Mouse (Mus musculus): ENCODE data around the gene Gpr87. TPM values are rescaled to one million over a fixed set of nuclear protein-coding genes. Genes with fewer than 3 reads are reported as not detected.

The Gpr87 gene
- 13.8 and 20.4 TPM in 2 replicates for polyA plus RNA-seq (2012; rRNA removed)

DNA sequence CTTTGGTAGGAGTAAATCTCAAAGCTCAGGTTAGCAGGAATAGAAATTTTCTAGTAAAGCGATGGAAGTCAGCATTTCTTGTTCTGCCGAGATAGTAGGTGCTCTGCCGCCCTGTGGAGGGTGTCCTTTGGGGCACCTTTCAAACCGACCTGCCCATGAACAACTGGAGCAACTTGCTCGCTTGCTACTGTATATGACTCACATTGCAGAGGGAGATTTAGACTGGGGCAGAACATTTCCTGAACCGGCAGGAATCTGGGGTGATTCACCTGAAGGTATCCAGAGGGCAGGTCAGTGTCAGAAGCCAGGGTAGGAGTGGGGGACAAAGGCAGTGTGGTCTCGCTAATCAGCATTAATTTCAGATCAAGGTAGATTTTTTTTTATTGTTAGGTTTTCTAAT is at the start of gene Gpr87:
TSS of gene Gpr87 (minus strand) at position 167 of the 400 bp plus-strand sequence.
- DNase-seq (ENCODE audit: low spot score): no peak

DNA sequence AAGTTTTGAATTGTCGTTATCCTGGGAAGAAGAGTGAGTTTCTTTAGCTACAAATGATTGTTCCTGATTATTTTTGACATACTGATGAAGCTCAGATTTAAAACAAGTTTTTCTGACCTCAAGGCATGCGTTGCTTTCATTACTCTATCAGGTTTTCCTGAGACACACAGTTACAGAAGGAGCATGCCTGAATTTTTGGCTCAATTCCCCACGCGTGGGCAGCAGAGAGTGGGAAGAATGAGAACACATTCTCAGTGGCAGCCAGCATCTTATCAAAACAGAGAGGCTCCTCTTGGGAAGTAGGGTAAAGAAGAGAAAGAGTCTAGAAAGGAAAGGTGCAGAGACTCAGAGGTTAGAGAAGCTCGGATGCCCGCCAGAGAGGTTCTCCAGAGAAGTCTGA is 48.5 kb upstream of the Gpr87 start:
- no peak for DNase-seq (ENCODE audit: low spot score)

DNA sequence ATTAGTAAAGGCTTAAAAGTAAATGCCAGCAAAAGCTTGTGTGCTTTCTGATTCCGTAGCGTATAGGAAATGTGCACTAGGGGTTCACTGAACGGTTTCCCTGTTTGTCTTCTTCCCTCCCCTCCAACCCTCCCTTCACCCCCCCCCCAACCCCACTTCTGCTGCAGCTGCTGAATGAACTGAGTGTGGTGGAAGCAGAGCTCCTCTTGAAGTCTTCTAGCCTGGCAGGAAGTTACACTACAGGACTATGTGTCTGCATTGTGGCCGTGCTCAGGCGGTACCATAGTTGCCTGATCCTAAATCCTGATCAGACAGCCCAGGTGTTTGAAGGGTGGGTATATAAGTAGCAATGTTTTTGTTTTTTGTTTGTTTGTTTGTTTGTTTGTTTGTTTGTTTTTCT is 40.0 kb upstream of the Gpr87 start:
- no peak for DNase-seq (ENCODE audit: low spot score)

DNA sequence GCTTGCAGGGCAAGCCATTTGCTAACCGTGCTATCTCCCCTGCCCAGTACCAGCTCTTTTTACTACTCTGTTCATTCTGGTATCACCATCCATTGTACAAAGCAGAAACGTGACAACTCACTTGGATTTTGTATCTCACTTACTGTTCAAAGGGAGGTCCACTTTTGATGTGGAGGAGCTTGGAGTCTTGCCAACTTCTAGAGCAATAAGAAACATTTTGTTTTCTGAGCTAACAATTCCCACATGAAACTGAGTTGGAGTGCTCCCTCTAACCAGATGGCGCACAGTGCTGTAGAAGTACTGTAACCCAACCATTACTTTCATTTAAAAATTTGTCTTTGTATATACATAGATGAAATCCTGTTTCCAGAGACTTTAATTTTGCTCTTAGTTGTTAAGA is 36.0 kb upstream of the Gpr87 start:
- no peak for DNase-seq (ENCODE audit: low spot score)

DNA sequence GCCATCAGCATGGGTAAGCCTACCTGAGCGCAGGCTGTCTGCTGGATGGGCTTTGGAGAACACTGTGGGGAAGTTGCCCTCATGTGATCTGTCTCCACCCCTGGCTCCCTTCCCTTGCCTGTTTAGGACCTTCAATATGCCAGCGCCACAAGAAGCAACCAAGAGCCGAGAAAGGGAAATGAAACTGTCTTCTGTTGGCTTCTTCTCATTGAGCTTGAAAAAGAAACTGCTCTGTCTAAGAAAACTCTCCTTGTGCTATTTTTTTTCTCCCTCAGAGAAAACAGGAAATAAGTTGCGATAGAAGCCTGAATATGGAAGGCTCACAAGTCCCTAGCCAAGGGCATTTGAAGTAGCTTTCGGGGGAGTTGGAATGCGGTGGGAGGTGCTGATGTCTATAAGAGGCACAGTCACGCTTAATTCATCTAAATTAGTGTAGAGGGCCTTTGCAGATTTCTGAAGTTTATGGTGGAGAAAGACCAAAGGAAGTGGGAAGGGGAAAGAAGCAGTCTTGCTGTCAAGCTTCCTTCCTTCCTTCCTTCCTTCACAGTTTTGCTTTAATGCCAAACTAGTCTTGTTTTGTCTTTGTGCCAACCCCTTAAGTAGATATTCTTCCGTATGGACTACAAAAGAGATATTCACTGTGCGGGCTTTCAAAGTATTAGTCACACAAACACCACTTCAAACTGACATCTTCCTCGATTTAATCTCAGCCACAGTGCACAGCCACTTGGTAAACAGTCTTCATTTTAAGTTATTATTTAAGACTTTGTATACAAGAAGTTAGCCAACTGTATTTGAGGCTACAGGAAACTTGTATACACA is 34.0 kb upstream of the Gpr87 start:
- DNase-seq (ENCODE audit: low spot score): no peak

DNA sequence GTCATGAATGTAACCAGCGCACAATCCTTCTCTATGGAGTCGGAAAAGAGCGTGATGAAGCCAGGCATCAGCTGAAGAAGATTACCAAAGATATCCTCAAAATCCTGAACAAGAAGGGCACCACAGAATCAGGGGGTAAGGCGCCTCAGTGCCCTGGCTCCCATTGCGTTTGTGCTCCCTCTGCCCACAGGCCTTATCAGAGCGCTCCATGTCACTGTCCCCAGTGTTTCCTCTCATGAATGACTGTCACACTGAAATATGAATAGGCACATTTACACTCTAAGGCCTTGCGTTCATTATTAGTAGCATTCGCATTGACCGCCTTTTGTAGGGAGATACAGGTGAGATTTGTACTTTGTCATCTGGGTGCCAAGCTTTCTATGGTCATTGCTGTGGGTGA is 32.8 kb upstream of the Gpr87 start:
- no peak for DNase-seq (ENCODE audit: low spot score)

DNA sequence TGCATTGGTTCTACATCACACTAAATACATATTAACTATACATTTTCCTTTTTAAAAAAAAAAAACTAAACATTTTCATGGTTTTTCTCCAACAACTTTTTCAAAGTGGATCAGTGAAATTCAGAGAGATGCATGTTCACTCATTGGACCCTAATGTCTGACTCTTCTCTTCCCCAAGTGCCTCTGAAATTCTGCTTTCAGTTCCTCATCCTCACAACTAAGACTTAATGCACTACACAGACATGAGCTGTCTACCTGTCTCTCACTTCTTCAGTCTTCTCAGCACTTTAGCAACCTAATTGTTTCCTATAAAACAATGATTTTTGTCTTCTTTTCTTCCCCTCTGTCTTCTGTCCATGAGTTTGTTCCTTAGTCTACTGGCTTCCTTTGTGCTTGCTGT is 30.5 kb upstream of the Gpr87 start:
- DNase-seq (ENCODE audit: low spot score): no peak

DNA sequence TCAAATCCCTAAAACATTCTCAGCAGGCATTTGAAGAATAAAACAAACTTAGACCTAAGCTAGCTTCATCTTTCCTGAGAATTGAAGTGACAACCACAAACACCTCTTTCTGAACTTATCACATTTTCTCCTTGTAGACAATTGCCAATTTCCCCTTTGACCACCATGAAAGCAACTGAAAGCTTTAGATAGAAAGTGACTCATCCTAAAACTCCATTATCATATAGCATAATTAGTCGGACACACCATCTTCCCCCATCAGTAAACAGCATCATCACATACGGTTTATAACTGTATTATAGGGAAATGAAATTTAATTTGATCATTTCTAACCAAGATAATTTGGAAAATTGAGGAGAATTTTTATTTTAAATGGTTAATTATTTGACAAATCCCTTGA is 27.4 kb upstream of the Gpr87 start:
- DNase-seq (ENCODE audit: low spot score): no peak

DNA sequence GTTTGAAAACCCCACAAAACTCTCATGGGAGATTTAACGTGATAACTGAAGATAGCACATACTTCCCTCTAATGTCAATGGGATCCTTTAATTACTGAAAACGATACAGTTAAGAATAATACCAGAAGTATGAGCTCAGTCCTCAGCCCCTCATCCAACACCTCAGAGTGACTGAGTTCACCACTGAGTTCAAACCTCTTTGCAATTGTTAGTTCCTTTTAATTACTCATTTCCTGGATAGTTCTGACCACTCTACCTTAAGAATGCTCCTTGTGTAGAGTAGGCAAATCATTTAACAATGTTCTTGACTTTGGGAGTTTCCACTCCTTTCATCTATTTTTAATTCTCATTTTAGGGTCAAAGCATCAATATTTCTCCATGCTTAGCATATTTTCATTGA is 24.4 kb upstream of the Gpr87 start:
- no peak for DNase-seq (ENCODE audit: low spot score)

DNA sequence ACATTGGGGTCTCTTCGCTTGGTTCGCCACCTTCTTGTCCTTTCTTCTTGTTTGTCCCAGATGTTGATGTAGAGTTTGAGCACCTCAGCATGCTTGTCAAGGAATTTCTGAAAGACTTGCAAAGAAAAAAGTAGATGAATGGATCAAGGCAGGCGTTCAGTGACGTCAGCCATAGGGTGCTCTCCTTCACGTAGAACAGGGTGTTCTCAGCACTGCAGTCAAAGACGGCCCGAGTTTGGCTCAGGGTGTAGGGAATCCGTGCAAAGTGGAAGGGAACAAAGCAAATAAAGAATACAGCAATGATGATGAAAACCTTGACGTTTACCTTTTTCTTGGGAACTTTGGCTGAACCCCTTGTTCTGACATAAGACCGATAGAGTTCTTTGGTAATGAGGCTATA is 22.3 kb upstream of the Gpr87 start:
- no peak for DNase-seq (ENCODE audit: low spot score)

DNA sequence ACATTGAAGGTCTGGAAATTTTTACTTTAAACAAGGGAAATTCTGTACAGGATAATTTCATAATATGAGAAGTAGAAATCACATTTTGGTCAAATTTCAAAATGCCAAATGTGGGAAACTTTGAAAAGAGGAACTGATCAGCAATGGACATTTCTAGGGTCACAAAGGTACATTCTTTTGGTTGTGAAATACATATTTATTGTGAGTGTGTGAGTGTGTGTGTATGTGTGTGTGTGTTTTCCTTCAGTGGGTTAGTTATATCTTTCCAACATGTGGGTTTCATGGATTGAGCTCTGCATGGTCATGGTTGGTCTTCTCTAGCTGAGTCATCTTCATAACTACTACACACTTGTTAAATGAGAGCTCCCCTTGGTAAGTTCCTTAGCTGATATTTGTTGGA is 17.5 kb upstream of the Gpr87 start:
- DNase-seq (ENCODE audit: low spot score): no peak

DNA sequence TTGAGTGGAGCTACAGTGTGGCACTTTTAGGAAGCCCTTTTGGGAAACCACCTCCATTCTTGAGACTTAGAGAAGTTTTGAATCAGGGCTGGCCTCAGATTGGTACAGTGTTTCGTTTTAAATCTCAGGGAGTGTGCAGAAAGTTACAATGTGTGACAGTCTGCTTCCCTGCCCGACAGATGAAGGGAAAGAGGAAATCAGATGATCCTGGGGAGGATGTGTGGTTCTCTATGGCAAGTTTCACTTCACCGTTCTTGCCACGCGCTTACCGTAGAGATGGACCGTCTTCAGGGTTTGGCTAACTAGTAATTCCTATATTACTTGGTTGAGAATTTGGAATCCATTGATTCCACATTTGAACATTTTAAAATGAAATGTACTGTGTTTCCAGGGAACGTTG is 16.9 kb upstream of the Gpr87 start:
- DNase-seq (ENCODE audit: low spot score): no peak

DNA sequence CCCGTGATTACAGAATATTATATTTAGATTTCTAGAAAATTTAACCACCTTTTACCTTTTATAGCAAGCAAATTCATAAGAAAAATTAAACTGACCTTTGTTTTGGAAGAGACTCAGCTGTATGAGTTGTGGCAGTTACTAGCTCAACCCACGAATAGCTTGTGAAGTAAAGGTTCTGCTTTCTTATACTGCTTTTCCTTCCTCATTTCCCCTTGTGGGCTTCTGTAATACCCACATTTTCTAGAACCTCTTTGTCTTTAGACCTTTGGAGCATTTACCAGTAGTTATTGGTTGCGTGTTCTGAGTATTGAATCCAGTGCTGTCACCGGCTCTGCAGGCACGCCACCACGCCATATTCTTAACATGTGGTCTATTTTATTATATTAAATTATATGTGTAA is 15.8 kb upstream of the Gpr87 start, which contains the start of gene P2ry13:
TSS of gene P2ry13 (minus strand) at position 156 of the 400 bp plus-strand sequence.
- no peak for DNase-seq (ENCODE audit: low spot score)

DNA sequence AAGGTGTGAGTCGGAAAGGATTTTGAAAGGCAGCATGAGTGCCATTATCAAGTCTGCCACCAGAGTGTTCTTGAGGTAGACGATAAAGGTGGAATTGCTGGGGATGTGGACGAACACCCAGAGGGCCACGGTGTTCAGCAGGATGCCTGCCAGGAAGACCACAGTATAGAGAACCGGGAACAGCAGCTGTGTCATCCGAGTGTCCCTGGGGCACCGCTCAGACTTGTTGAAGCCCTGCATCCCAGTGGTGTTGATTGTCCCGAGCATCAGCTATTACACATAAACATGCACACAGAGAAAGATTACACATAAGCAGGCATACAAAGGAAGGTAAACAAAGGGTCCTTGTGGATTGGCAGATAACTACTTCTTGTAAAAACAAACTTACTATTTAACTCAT is 15.2 kb upstream of the Gpr87 start:
- DNase-seq (ENCODE audit: low spot score): no peak

DNA sequence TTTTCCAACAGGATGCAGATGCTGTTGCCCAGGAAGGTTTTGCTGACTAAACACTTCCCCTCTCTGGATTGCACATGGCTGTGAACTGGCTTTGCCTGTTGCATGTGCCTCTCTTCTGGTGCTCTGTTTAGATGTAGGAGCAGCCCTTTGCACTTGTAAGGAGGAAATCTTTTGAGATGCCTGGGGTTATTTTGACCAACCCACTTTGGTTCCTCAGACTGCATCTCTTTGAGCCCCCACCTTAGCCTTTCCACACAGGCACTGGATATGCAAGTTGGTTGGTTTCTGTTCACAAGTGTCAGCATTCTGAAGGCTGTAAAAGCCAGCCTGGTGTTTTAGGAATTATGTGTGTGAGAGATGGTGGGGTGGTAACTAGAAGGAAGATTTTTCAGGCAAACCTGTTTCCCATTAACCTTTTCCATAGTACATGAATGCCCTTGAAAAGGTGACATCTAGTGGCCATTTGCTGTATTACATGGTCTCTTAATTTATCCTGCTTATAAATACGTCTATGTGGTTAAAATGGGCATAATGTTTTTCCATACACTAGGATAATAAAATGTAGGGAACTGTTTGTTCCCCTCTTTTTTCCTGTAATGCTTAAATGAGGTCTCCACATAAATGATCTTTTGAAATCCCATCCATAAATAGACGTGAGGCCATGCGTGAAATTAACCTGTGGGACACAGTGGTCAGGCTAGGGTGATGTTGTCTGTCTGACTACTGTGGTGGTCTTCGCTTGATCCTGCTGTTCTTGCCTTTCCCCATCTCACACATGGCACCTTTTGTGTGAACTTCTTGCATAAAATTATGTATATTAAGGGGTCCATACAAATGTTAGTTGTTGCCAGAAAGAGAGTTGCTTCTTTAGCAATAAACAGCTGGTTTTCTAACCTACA is 14.0 kb upstream of the Gpr87 start:
- no peak for DNase-seq (ENCODE audit: low spot score)

DNA sequence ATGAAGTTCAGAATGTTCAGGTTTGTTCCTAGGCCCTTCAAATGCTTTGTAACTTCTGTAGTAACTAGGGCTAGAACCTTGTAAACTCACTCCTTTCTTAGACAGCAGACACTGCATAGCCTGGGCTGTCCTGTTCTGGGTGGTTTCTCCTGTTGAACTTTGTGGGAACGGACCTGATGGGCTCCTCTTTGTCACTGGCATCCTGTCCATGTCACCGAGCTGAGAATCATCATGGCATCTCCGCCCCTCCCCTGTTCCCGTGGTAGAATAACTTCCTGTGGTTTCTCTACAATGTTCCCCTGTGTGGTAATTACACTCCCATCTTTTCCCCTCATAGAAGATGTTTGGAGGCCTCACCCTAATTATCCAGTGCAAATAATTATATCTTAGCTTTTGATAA is 11.0 kb upstream of the Gpr87 start:
- no peak for DNase-seq (ENCODE audit: low spot score)

DNA sequence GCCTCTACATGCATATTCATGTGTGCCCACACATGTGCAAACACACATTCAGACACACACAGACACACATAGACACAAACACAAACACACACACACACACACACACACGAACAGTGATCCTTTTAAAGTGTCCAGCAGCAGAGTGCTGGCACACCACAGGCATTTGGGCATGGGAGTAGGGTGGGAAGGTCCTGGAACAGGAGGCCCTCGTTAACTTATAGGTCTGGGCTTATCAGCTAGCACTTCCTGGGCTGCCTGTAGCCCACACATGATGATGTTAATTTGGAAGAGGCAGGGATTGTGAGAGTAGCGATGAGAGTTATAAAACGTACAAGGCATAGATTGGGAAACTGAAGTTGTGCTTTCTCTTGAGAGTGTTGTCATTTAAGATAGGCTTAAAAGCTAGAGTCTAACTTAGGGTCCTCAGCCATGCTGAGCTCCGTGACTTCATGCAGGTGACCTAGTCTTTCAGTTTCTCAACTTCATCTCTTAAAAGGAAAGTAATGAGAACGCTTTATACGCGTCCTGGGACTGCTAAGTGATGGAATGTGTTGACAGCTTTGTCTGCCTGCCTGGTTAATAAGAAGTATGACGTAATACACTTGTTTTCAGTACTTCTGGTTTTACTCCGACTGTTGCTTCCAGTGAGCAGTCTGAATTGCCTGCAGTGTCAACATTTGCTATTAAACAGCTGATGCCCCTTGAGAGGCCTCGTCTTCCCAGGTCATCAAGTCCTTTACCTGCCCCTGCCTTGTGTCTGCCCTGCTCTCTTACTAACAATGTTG is 10.0 kb upstream of the Gpr87 start:
- DNase-seq (ENCODE audit: low spot score): no peak

DNA sequence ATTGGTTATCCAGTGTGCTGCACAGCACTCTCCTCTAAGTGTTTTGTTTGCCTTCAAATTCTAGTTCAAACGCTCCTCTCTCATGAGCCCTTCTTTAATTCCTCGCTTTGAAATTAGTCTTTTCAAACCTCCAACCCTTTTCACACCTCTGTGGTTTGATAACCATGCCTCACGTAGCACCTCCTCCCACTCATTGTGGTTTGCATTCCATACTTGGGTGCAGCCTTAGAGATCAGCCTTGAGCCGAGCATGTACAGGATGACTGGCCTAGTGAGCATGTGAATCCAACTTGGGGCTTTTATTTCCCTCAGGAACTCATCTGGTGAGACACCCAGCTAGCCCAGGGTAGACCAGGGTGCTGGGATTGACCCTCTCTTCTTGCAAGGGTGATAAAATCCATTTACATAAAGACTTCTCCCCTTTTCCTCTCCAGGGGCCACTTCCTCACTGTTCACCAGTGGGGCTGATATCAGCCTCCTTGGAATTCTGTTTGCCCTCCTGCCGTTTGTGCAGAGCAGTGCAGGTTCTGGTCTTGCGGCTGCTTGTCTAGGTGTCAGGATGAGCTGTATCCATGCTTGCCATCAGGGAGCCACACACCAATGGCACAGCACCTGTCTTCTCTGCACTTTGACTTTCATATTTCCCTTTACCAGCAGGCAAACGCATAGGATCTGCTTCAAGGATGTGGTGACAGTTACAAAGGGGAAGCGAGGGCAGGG is 9.1 kb upstream of the Gpr87 start:
- no peak for DNase-seq (ENCODE audit: low spot score)

DNA sequence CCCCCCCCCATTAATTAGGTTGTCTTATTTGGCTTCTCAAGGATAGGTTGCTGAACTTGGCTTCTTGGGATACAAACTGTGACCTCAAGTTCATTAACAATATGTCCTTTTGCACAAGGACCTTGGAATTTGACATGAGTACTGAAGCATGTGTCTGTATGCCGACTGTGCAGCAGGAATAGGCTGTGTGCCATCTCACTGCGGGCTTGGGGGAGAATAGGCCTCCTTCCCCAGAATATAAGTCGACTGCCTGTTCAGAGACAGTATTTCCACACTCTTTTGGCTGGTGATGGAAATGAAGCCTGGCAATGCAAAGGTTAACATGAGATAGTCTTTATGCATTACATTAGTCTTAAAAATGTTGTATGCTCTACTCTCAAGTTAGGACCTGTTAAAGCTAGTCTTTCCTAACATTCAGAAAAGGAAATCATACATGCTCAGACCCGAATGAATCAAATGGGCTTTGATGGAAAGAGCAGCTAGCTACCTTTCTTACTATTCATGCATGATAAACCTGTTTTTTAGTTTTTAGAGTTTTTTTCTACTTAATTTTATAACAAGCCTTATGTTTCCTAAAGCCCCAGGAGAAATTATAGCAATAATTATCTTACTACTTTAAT is 2.5 kb upstream of the Gpr87 start:
- DNase-seq (ENCODE audit: low spot score): no peak

DNA sequence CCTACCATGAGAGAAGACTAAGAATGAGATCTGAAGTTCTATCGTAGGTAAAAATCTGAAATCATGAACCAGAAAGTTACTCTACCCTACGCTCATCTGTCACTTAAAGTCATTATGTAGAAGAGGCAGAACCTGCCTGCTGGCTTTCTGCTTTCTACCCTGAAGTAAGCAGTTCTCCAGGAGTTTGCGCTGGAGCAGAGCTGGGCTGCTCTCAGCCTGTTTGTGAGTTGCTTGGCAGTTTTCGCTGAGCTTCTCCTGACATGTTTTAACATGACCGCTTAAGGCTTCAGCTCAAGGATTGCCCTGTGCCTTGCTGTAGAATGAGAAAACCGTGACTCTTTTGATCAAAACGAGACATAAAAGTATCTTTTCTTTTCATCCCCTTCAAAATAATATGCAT is 805 bp downstream of the Gpr87 start:
- no peak for DNase-seq (ENCODE audit: low spot score)

DNA sequence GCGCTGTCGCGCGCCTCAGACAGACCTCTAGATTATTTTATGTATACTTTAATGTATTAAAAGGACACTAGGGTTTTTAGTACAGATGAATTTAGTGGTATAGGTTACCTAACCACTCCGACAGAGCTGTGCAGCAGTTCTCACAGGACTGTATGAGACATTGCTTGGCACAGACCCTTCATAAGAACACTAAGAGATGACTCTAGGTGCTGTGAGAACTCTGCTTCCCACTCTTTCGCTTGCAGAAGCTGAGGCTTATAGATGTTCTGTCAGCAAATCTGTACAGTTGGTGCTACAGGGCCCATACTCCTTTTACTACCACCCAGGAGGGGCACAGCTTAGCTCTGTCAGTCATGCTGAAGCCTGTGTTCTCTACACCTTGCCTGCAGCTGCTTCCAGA is 3.2 kb downstream of the Gpr87 start:
- DNase-seq (ENCODE audit: low spot score): no peak
